Mouse (Mus musculus): ENCODE data around the gene Cym.

The Cym gene

GRCm38 (mm10) chr3:107221608-107222007, at the start of gene Cym:
Gene Cym, minus strand, starts transcription at chr3:107221732.
- no peak for DNase-seq

GRCm38 (mm10) chr3:107266814-107267345, 45.3 kb upstream of the Cym start:
- DNase-seq: no peak

- no peak for DNase-seq
These were observed 40.3 kb upstream of the Cym start for GRCm38 (mm10) chr3:107261851-107262165.

- DNase-seq: peak; percentile 56
These were observed 39.7 kb upstream of the Cym start for GRCm38 (mm10) chr3:107260956-107261850.

GRCm38 (mm10) chr3:107257924-107258323, 36.4 kb upstream of the Cym start:
- DNase-seq: no peak

- no peak for DNase-seq
These were observed 35.2 kb upstream of the Cym start for GRCm38 (mm10) chr3:107256724-107257123.

GRCm38 (mm10) chr3:107255992-107256391, 34.5 kb upstream of the Cym start:
- no peak for DNase-seq

- no peak for DNase-seq
These were observed 32.4 kb upstream of the Cym start for GRCm38 (mm10) chr3:107253925-107254324.

- no peak for DNase-seq
These were observed 30.5 kb upstream of the Cym start for GRCm38 (mm10) chr3:107252035-107252434.

GRCm38 (mm10) chr3:107250320-107250719, 28.8 kb upstream of the Cym start:
- DNase-seq: no peak

GRCm38 (mm10) chr3:107249042-107249441, 27.5 kb upstream of the Cym start:
- DNase-seq: no peak

- DNase-seq: no peak
These were observed 25.3 kb upstream of the Cym start for GRCm38 (mm10) chr3:107246876-107247275.

GRCm38 (mm10) chr3:107241389-107242094, 20.0 kb upstream of the Cym start:
- DNase-seq: no peak

GRCm38 (mm10) chr3:107239607-107240006, 18.1 kb upstream of the Cym start, which contains the start of gene Prok1:
Gene Prok1, minus strand, starts transcription at chr3:107239707.
- no peak for DNase-seq

- DNase-seq: no peak
These were observed 17.0 kb upstream of the Cym start for GRCm38 (mm10) chr3:107238471-107238980.

GRCm38 (mm10) chr3:107238051-107238450, 16.5 kb upstream of the Cym start:
- no peak for DNase-seq

GRCm38 (mm10) chr3:107233945-107234344, 12.4 kb upstream of the Cym start:
- DNase-seq: no peak

GRCm38 (mm10) chr3:107233351-107233813, 11.8 kb upstream of the Cym start:
- peak; percentile 77 for DNase-seq

- no peak for DNase-seq
These were observed 9.7 kb upstream of the Cym start for GRCm38 (mm10) chr3:107231202-107231601.

GRCm38 (mm10) chr3:107230527-107230926, 9.0 kb upstream of the Cym start, which contains the start of gene A630076J17Rik:
Gene A630076J17Rik, plus strand, starts transcription at chr3:107230614.
- no peak for DNase-seq

GRCm38 (mm10) chr3:107229822-107230221, 8.3 kb upstream of the Cym start:
- DNase-seq: no peak

- DNase-seq: no peak
These were observed 7.7 kb upstream of the Cym start for GRCm38 (mm10) chr3:107229221-107229620.

- DNase-seq: no peak
These were observed 4.3 kb upstream of the Cym start for GRCm38 (mm10) chr3:107225820-107226219.

Data from thymus, postnatal 14 days (tissue).